Mouse (Mus musculus) embryo, embryonic 11 days (tissue): ENCODE results near the gene Gm5169.
"Not testable (repeated sequence)": the region's sequence is repeated elsewhere in the genome, so short reads cannot be mapped to it uniquely, and the experiment has no call there.

Experiments used
- DNase-seq: peaks from one replicate; pipeline ENCODE4 v3.0.0-alpha.2; 2015

Gm5169 gene

DNA sequence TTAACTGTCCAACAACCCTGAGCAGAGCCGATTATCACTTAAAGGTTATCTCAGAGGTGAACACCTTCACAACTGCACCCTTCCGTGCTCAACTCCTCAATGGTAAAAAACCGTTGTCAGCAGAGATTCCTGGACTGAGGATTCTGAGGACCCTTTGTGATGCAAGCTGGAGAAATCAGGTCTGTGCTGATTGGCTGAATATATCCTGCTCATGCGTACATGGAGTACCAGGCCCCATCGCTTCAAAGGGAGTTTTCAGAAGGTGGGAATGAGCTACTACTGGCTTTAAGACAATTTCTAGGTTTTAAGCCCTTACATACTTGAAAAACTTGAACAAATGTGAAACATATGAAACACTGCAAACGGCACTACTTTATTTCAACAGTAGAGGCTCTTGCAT lies at the start of gene Gm5169:
TSS of gene Gm5169 (minus strand) at position 101 of the 400 bp plus-strand sequence.
- DNase-seq: not testable (repeated sequence)

DNA sequence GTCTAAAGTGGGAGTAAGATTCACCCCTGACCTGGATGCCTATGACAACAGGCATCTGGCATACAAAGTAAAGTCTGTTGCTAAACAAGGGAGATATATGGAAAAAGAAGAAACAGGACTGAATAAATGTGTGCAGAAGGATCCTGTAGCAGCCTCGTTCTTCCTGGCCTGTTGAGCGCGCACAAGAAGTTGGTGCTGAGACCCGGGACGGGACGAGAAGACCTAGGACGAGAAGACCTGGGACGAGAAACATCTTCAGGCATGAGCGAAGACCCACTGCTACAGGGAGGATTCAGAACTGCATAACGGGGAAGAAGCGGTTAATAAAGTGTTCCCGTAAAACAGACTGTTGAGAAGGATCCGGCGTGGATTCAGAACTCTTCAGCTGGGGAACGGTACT lies 46.2 kb upstream of the Gm5169 start:
- not testable (repeated sequence) for DNase-seq
